Mouse (Mus musculus) neural tube, embryonic 15.5 days (tissue): ENCODE measurements at regions not wholly inside any gene's neighbourhood (a gene's known extent, or its start where the extent isn't known, plus 50 kb on each side); places are given as distances from the start of the nearest gene placed in this dataset.

Source experiments
- ATAC-seq: fragments of 200-750 bp; cut with Nextera tagmentation; 2 replicates; pipeline ENCODE4 v1.8.0; 2017; ENCODE audit warnings: mild to moderate bottlenecking, moderate TSS enrichment, moderate library complexity; ENCODE audit not compliant: low FRiP score
- H3K27ac ChIP-seq: fragments of 300-500 bp; sonication (generic); replicated peaks from 2 replicates; pipeline ENCODE4 v1.5.1; 2015; ENCODE audit warnings: mild to moderate bottlenecking, inconsistent platforms
- H3K27me3 ChIP-seq: fragments of 300-500 bp; sonication (generic); replicated peaks from 2 replicates; pipeline ENCODE4 v1.6.1; 2015; ENCODE audit warnings: inconsistent platforms
- H3K36me3 ChIP-seq: fragments of 300-500 bp; sonication (generic); 2 replicates; pipeline ENCODE4 v1.6.1; 2015; ENCODE audit warnings: inconsistent platforms
- H3K4me1 ChIP-seq: fragments of 300-500 bp; sonication (generic); 2 replicates; pipeline ENCODE4 v1.6.1; 2015; ENCODE audit warnings: inconsistent platforms
- H3K4me2 ChIP-seq: fragments of 300-500 bp; sonication (generic); 2 replicates; pipeline ENCODE4 v1.6.1; 2015; ENCODE audit warnings: inconsistent platforms, mild to moderate bottlenecking, moderate library complexity
- H3K4me3 ChIP-seq: fragments of 300-500 bp; sonication (generic); replicated peaks from 2 replicates; pipeline ENCODE4 v1.5.1; 2015; ENCODE audit warnings: mild to moderate bottlenecking, inconsistent platforms
- H3K9ac ChIP-seq: fragments of 300-500 bp; sonication (generic); replicated peaks from 2 replicates; pipeline ENCODE4 v1.6.1; 2015; ENCODE audit warnings: mild to moderate bottlenecking, inconsistent platforms
- H3K9me3 ChIP-seq: fragments of 300-500 bp; sonication (generic); replicated peaks from 2 replicates; pipeline ENCODE4 v1.6.1; 2016; ENCODE audit warnings: inconsistent platforms
- WGBS: fragments of 180-500 bp; shearing (Covaris S2); methylation state at CpG from one replicate; pipeline ENCODE4 v1.1.7; 2015; ENCODE audit warnings: mixed read lengths; 5-methylcytosine and 5-hydroxymethylcytosine counted together

- Histone ChIP-seq H3K4me3 (no peak overlapping the region), H3K9me3 (no peaks in the 10 kb centered on the region), H3K4me1 (no peaks in the 10 kb centered on the region), H3K9ac (no peak overlapping the region), H3K36me3 (no peaks in the 10 kb centered on the region), H3K27me3 (no peaks in the 10 kb centered on the region), H3K4me2 (no peak overlapping the region), H3K27ac (no peak overlapping the region)
- 83% methylated on average over 6 of the region's 6 CpGs for WGBS
- ATAC-seq, result no peak
These were observed 53.6 kb upstream of the Otol1 start for GRCm38 (mm10) chr3:69953674-69954329.

GRCm38 (mm10) chr3:69922792-69923418, 63.2 kb upstream of the Sptssb start:
- ATAC-seq, result no peak

GRCm38 (mm10) chr3:69912859-69913258, 53.1 kb upstream of the Sptssb start:
- 47% methylated on average over 14 of the region's 14 CpGs for WGBS

More at GRCm38 (mm10) chr3:69922792-69923418, 63.2 kb upstream of the Sptssb start:
- Histone ChIP-seq H3K36me3 (no peaks in the 10 kb centered on the region), H3K4me1 (no peaks in the 10 kb centered on the region), H3K9ac (no peak overlapping the region), H3K27ac (no peak overlapping the region), H3K4me2 (no peak overlapping the region), H3K9me3 (no peaks in the 10 kb centered on the region), H3K4me3 (no peak overlapping the region), H3K27me3 (no peaks in the 10 kb centered on the region)
- WGBS, result 86% methylated on average over 8 of the region's 8 CpGs

GRCm38 (mm10) chr3:69910073-69910472, 50.3 kb upstream of the Sptssb start:
- no peaks in the 10 kb centered on the region for H3K4me1 ChIP-seq
- H3K4me2 ChIP-seq, result no peak overlapping the region
- no peak overlapping the region for H3K27ac ChIP-seq
- no peak for ATAC-seq
- H3K4me3 ChIP-seq, result no peak overlapping the region
- H3K9ac ChIP-seq, result no peak overlapping the region
- no peaks in the 10 kb centered on the region for H3K9me3 ChIP-seq
- 93% methylated on average over 8 of the region's 8 CpGs for WGBS
- no peaks in the 10 kb centered on the region for H3K36me3 ChIP-seq
- no peaks in the 10 kb centered on the region for H3K27me3 ChIP-seq

More at GRCm38 (mm10) chr3:69912859-69913258, 53.1 kb upstream of the Sptssb start:
- Histone ChIP-seq H3K4me1 (no peaks in the 10 kb centered on the region), H3K36me3 (no peaks in the 10 kb centered on the region), H3K4me3 (no peak overlapping the region), H3K9ac (no peak overlapping the region), H3K27ac (no peak overlapping the region), H3K4me2 (peak overlapping the region; percentile 15; the same call in 1 of the 2 replicates), H3K9me3 (no peaks in the 10 kb centered on the region), H3K27me3 (no peaks in the 10 kb centered on the region)
- ATAC-seq, result no peak
